Mouse (Mus musculus) embryonic facial prominence, embryonic 10.5 days (tissue): Measurements from ENCODE around the gene Aimp1. TPM values are rescaled to one million over a fixed set of nuclear protein-coding genes. Genes with fewer than 3 reads are reported as not detected.
A peak's percentile ranks its signal among the peaks of the same experiment; 100 is the strongest.

Source experiments
- DNase-seq: peaks from one replicate; pipeline ENCODE4 v3.0.0-alpha.2; 2017; ENCODE audit warnings: low spot score
- H3K27ac ChIP-seq: fragments of 300-500 bp; sonication (generic); replicated peaks from 2 replicates; pipeline ENCODE4 v1.5.1; 2016; ENCODE audit warnings: mild to moderate bottlenecking
- H3K27me3 ChIP-seq: fragments of 300-500 bp; sonication (generic); replicated peaks from 2 replicates; pipeline ENCODE4 v1.6.1; 2016; ENCODE audit warnings: low read depth, mild to moderate bottlenecking; ENCODE audit not compliant: poor library complexity, severe bottlenecking
- H3K36me3 ChIP-seq: fragments of 300-500 bp; sonication (generic); replicated peaks from 2 replicates; pipeline ENCODE4 v1.6.1; 2016; ENCODE audit warnings: mild to moderate bottlenecking, moderate library complexity
- H3K4me1 ChIP-seq: fragments of 300-500 bp; sonication (generic); 2 replicates; pipeline ENCODE4 v1.6.1; 2016
- H3K4me3 ChIP-seq: fragments of 300-500 bp; sonication (generic); 2 replicates; pipeline ENCODE4 v1.5.1; 2016; ENCODE audit warnings: mild to moderate bottlenecking, moderate library complexity
- H3K9me3 ChIP-seq: fragments of 300-500 bp; sonication (generic); 2 replicates; pipeline ENCODE4 v1.6.1; 2016; ENCODE audit warnings: mild to moderate bottlenecking
- WGBS: fragments of 180-500 bp; shearing (Covaris S2); methylation state at CpG from one replicate; pipeline ENCODE4 v1.1.7; 2016; 5-methylcytosine and 5-hydroxymethylcytosine counted together
- polyA plus RNA-seq: library from polyadenylated mRNA; unstranded; fragments of >200 nt; fragmentation: Nextera tagmentation; extraction: Ambion mirVana; gene quantifications from 2 replicates; pipeline ENCODE4 v1.2.1, GENCODE M21; 2016

The Aimp1 gene
- polyA plus RNA-seq, result 75.1 and 77.5 TPM in 2 replicates

DNA sequence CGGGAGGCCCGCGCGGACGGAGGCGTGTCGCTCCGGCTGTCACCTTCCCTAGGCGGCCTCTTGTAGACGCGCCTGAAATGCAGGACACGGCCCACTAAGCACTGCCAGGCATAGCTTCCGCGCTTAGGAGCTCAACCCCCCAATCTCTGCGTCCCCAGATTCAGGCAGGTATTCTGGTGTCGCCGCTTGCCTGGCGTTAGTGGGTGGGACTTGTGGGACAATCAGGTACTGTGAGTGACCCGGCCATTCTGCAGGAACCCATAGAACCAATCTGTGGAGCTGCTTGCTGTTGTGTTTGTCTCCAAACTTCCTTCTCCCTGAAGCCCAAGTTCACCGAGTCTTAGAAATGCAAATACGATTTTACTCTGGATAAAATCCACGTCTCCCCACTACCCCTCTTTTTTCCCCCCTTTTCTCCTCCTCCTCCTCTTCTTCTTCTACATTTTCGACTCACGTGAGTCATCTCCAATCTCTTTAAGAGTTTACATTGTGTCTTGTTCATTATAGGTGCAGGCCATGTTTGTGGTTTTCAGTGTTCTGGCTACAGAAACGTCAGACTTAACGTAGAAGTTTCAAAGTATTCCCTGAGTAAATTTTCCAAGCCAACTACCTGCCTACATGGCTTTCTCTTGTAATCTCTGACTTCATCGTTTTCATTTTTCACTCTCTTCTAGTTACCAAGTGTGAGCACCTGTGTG lies at the start of gene Aimp1:
Gene Aimp1 (minus strand): TSS at position 140 of the 698 bp plus-strand sequence.
- DNase-seq, result no peak
- WGBS, result 3% methylated on average over 27 of the region's 27 CpGs
- peak within 1 kb of the TSS; percentile 99 for H3K27ac ChIP-seq
- peak within 1 kb of the TSS; percentile 82 for H3K4me3 ChIP-seq
- peaks cover 19% of the 10 kb centered on the region for H3K4me1 ChIP-seq
- H3K9me3 ChIP-seq, result no peaks in the 10 kb centered on the region
- no peaks in the 10 kb centered on the region for H3K27me3 ChIP-seq
- H3K36me3 ChIP-seq, result peaks cover 14% of the 10 kb centered on the region

GRCm38 (mm10) chr3:132724326-132724725 lies 40.2 kb upstream of the Aimp1 start:
- Histone ChIP-seq H3K4me3 (no peak overlapping the region), H3K27ac (no peak overlapping the region), H3K36me3 (peaks cover 17% of the 10 kb centered on the region), H3K9me3 (no peaks in the 10 kb centered on the region), H3K27me3 (no peaks in the 10 kb centered on the region), H3K4me1 (no peaks in the 10 kb centered on the region)
- 96% methylated on average over 3 of the region's 3 CpGs for WGBS
- no peak for DNase-seq

- Histone ChIP-seq H3K27ac (no peak overlapping the region), H3K4me3 (no peak overlapping the region), H3K4me1 (0 out of 2 replicates have a peak, but pooled peaks cover 3% of the 10 kb centered on the region), H3K9me3 (no peaks in the 10 kb centered on the region), H3K27me3 (no peaks in the 10 kb centered on the region), H3K36me3 (peaks cover 10% of the 10 kb centered on the region)
- WGBS, result 95% methylated on average over 4 of the region's 4 CpGs
- DNase-seq, result no peak
Measured at GRCm38 (mm10) chr3:132717316-132717715, 33.1 kb upstream of the Aimp1 start.

GRCm38 (mm10) chr3:132713913-132714312 lies 29.7 kb upstream of the Aimp1 start:
- H3K27me3 ChIP-seq, result no peaks in the 10 kb centered on the region
- no peak overlapping the region for H3K4me3 ChIP-seq
- WGBS, result 49% methylated on average over 5 of the region's 5 CpGs
- DNase-seq, result peak; percentile 20
- H3K9me3 ChIP-seq, result no peaks in the 10 kb centered on the region
- H3K36me3 ChIP-seq, result peaks cover 10% of the 10 kb centered on the region
- H3K27ac ChIP-seq, result no peak overlapping the region
- 0 out of 2 replicates have a peak, but pooled peaks cover 3% of the 10 kb centered on the region for H3K4me1 ChIP-seq

- WGBS, result 81% methylated on average over 4 of the region's 4 CpGs
- DNase-seq, result no peak
- Histone ChIP-seq H3K9me3 (no peaks in the 10 kb centered on the region), H3K36me3 (peaks cover 10% of the 10 kb centered on the region; the same call in 1 of the 2 replicates), H3K4me1 (no peaks in the 10 kb centered on the region), H3K27ac (no peak overlapping the region), H3K27me3 (no peaks in the 10 kb centered on the region), H3K4me3 (no peak overlapping the region)
Measured at GRCm38 (mm10) chr3:132706977-132707376, 22.8 kb upstream of the Aimp1 start.

- 0 out of 2 replicates have a peak, but pooled peaks cover 3% of the 10 kb centered on the region for H3K36me3 ChIP-seq
- WGBS, result 90% methylated on average over 3 of the region's 3 CpGs
- no peak overlapping the region for H3K27ac ChIP-seq
- H3K4me1 ChIP-seq, result no peaks in the 10 kb centered on the region
- no peak for DNase-seq
- no peak overlapping the region for H3K4me3 ChIP-seq
- no peaks in the 10 kb centered on the region for H3K9me3 ChIP-seq
- no peaks in the 10 kb centered on the region for H3K27me3 ChIP-seq
Measured at GRCm38 (mm10) chr3:132704216-132704615, 20.0 kb upstream of the Aimp1 start.

- no peak overlapping the region for H3K4me3 ChIP-seq
- H3K9me3 ChIP-seq, result no peaks in the 10 kb centered on the region
- no peaks in the 10 kb centered on the region for H3K27me3 ChIP-seq
- H3K4me1 ChIP-seq, result no peaks in the 10 kb centered on the region
- no peak for DNase-seq
- H3K27ac ChIP-seq, result no peak overlapping the region
- H3K36me3 ChIP-seq, result 0 out of 2 replicates have a peak, but pooled peaks cover 3% of the 10 kb centered on the region
- 84% methylated on average over 3 of the region's 3 CpGs for WGBS
Measured at GRCm38 (mm10) chr3:132701368-132701767, 17.2 kb upstream of the Aimp1 start.

GRCm38 (mm10) chr3:132683447-132684230 lies 531 bp downstream of the Aimp1 start, which contains the start of gene Tbck:
TSS of gene Tbck (plus strand) at chr3:132684144.
- under 1% methylated on average over 42 of the region's 42 CpGs for WGBS
- Histone ChIP-seq H3K9me3 (no peaks in the 10 kb centered on the region), H3K36me3 (peaks cover 17% of the 10 kb centered on the region), H3K4me1 (peaks cover 19% of the 10 kb centered on the region), H3K4me3 (peak within 1 kb of the TSS; percentile 82), H3K27me3 (no peaks in the 10 kb centered on the region), H3K27ac (peak within 1 kb of the TSS; percentile 99)
- peak; percentile 94 for DNase-seq

- H3K4me3 ChIP-seq, result no peak overlapping the region
- no peaks in the 10 kb centered on the region for H3K27me3 ChIP-seq
- DNase-seq, result no peak
- no peak overlapping the region for H3K27ac ChIP-seq
- H3K9me3 ChIP-seq, result no peaks in the 10 kb centered on the region
- peaks cover 43% of the 10 kb centered on the region for H3K36me3 ChIP-seq
- 85% methylated on average over 2 of the region's 2 CpGs for WGBS
- H3K4me1 ChIP-seq, result peaks cover 3% of the 10 kb centered on the region
Measured at GRCm38 (mm10) chr3:132677494-132677893, 6.7 kb downstream of the Aimp1 start.

DNA sequence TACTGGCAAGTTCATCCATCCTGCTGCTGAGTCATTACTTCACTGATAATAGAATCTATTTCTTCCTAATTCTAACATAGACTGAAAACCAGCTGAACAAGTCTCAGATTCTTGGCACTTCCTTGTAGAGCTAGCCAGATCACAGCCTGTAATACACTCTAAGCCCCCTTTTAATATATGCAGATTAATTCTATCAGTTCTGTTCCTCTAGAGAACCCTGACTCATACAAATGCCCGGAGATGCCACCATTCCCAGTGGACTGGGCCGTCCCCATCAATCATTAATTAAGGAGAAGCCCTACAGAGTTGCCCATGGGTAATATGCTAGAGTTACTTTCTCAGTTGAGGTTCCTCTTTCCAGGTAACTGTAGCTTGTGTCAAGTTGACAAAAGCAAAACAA lies 28.2 kb downstream of the Aimp1 start:
- WGBS, result 87% methylated on average over 2 of the region's 2 CpGs
- H3K9me3 ChIP-seq, result no peaks in the 10 kb centered on the region

DNA sequence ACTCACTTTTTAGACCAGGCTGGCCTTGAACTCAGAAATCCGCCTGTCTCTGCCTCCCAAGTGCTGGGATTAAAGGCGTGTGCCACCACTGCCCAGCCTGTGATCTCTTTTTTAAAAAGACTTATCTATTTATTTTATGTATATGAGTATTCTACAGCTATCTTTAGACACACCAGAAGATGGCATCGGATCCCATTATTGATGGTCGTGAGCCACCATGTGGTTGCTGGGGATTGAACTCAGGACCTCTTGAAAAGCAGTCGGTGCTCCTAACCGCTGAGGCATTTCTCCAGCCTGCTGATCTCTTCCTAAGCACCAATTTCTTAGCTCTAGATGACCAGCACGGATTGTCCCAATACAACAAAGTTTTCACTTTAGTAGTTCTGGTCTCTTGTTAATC lies 30.2 kb downstream of the Aimp1 start:
- H3K27me3 ChIP-seq, result no peaks in the 10 kb centered on the region
- WGBS, result 91% methylated on average over 7 of the region's 7 CpGs
- peaks cover 15% of the 10 kb centered on the region for H3K36me3 ChIP-seq
- no peaks in the 10 kb centered on the region for H3K4me1 ChIP-seq
- DNase-seq, result no peak
- H3K4me3 ChIP-seq, result no peak overlapping the region
- H3K27ac ChIP-seq, result no peak overlapping the region
- no peaks in the 10 kb centered on the region for H3K9me3 ChIP-seq

More for the DNA sequence above, 28.2 kb downstream of the Aimp1 start:
- no peak overlapping the region for H3K4me3 ChIP-seq
- no peak overlapping the region for H3K27ac ChIP-seq
- no peaks in the 10 kb centered on the region for H3K4me1 ChIP-seq
- H3K27me3 ChIP-seq, result no peaks in the 10 kb centered on the region
- no peak for DNase-seq
- peaks cover 35% of the 10 kb centered on the region for H3K36me3 ChIP-seq

GRCm38 (mm10) chr3:132651776-132652175 lies 32.4 kb downstream of the Aimp1 start:
- Histone ChIP-seq H3K36me3 (peaks cover 9% of the 10 kb centered on the region), H3K4me3 (no peak overlapping the region), H3K27me3 (no peaks in the 10 kb centered on the region), H3K4me1 (no peaks in the 10 kb centered on the region), H3K27ac (no peak overlapping the region), H3K9me3 (no peaks in the 10 kb centered on the region)
- WGBS, result 86% methylated on average over 3 of the region's 3 CpGs
- no peak for DNase-seq
